Mouse (Mus musculus): Measurements from ENCODE around the gene Trip4.

DNA sequence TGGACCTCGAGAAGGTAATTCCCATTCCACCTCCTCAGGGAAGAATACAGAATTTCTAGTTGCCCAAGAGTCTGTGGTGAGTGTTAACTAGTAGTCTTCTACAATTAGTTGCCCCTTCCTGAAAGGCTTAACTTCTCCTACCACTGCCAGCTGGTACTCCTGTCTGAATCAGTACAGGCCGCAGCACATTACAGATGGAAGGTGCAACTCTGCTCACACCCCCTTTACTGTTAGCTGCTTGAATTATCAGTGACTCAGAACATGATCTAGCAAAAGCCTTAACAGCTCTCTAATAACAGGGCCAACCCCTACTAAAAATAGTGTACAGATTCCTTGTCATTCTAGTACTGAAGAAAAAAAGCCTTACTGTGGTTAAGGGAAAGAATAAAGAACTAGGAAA is 112.9 kb downstream of the Trip4 start:
- TF ChIP-seq POLR2A (IDR thresholded peaks at IDR 0.05; ENCODE audit: borderline replicate concordance, control insufficient read depth, low read depth, low read length) (no peak), CTCF (IDR thresholded peaks at IDR 0.05; ENCODE audit: control insufficient read depth, insufficient read depth, low read length) (no peak)
